Mouse (Mus musculus): ENCODE measurements around the gene Slit3.

Gene Slit3

GRCm38 (mm10) chr11:35345696-35346480, 224.9 kb downstream of the Slit3 start:
- DNase-seq (ENCODE audit: low read depth, low spot score), result no peak

- DNase-seq (ENCODE audit: low read depth, low spot score), result no peak
These were observed 227.1 kb downstream of the Slit3 start for GRCm38 (mm10) chr11:35348099-35348498.

- DNase-seq (ENCODE audit: low read depth, low spot score), result no peak
These were observed 229.9 kb downstream of the Slit3 start for GRCm38 (mm10) chr11:35350968-35351367.

GRCm38 (mm10) chr11:35351376-35351775, 230.4 kb downstream of the Slit3 start:
- no peak for DNase-seq (ENCODE audit: low read depth, low spot score)

- no peak for DNase-seq (ENCODE audit: low read depth, low spot score)
These were observed 234.8 kb downstream of the Slit3 start for GRCm38 (mm10) chr11:35355811-35356210.

- no peak for DNase-seq (ENCODE audit: low read depth, low spot score)
These were observed 240.0 kb downstream of the Slit3 start for GRCm38 (mm10) chr11:35361071-35361470.

GRCm38 (mm10) chr11:35362975-35363374, 242.0 kb downstream of the Slit3 start:
- no peak for DNase-seq (ENCODE audit: low read depth, low spot score)

- no peak for DNase-seq (ENCODE audit: low read depth, low spot score)
These were observed 243.4 kb downstream of the Slit3 start for GRCm38 (mm10) chr11:35364469-35364868.

- no peak for DNase-seq (ENCODE audit: low read depth, low spot score)
These were observed 244.5 kb downstream of the Slit3 start for GRCm38 (mm10) chr11:35365510-35365931.

GRCm38 (mm10) chr11:35366611-35367010, 245.6 kb downstream of the Slit3 start:
- DNase-seq (ENCODE audit: low read depth, low spot score), result no peak

- DNase-seq (ENCODE audit: low read depth, low spot score), result no peak
These were observed 246.2 kb downstream of the Slit3 start for GRCm38 (mm10) chr11:35367248-35367647.

- no peak for DNase-seq (ENCODE audit: low read depth, low spot score)
These were observed 248.9 kb downstream of the Slit3 start for GRCm38 (mm10) chr11:35369964-35370363.

- DNase-seq (ENCODE audit: low read depth, low spot score), result no peak
These were observed 249.7 kb downstream of the Slit3 start for GRCm38 (mm10) chr11:35370705-35371104.

GRCm38 (mm10) chr11:35372410-35372809, 251.4 kb downstream of the Slit3 start:
- no peak for DNase-seq (ENCODE audit: low read depth, low spot score)

GRCm38 (mm10) chr11:35375072-35375471, 254.0 kb downstream of the Slit3 start:
- DNase-seq (ENCODE audit: low read depth, low spot score), result no peak

GRCm38 (mm10) chr11:35378802-35379201, 257.8 kb downstream of the Slit3 start:
- DNase-seq (ENCODE audit: low read depth, low spot score), result no peak

- no peak for DNase-seq (ENCODE audit: low read depth, low spot score)
These were observed 258.4 kb downstream of the Slit3 start for GRCm38 (mm10) chr11:35379407-35379806.

- no peak for DNase-seq (ENCODE audit: low read depth, low spot score)
These were observed 259.7 kb downstream of the Slit3 start for GRCm38 (mm10) chr11:35380766-35381165.

GRCm38 (mm10) chr11:35385444-35385843, 264.4 kb downstream of the Slit3 start:
- no peak for DNase-seq (ENCODE audit: low read depth, low spot score)

- no peak for DNase-seq (ENCODE audit: low read depth, low spot score)
These were observed 266.8 kb downstream of the Slit3 start for GRCm38 (mm10) chr11:35387826-35388225.

GRCm38 (mm10) chr11:35388471-35388870, 267.4 kb downstream of the Slit3 start:
- DNase-seq (ENCODE audit: low read depth, low spot score), result no peak

- no peak for DNase-seq (ENCODE audit: low read depth, low spot score)
These were observed 268.3 kb downstream of the Slit3 start for GRCm38 (mm10) chr11:35389341-35389740.

GRCm38 (mm10) chr11:35389780-35390435, 268.9 kb downstream of the Slit3 start:
- DNase-seq (ENCODE audit: low read depth, low spot score), result no peak

Data from retina, adult 2 months (tissue).